Mouse (Mus musculus) cerebellum, postnatal 4 days (tissue): ENCODE data around the gene Tmem59l.

Experiments
- DNase-seq, 2 experiments: peaks; one replicate each; pipeline ENCODE4 v3.0.0; 2022; ENCODE audit warnings: low spot score in 2 of 2, mixed read lengths in 1 of 2

The Tmem59l gene

DNA sequence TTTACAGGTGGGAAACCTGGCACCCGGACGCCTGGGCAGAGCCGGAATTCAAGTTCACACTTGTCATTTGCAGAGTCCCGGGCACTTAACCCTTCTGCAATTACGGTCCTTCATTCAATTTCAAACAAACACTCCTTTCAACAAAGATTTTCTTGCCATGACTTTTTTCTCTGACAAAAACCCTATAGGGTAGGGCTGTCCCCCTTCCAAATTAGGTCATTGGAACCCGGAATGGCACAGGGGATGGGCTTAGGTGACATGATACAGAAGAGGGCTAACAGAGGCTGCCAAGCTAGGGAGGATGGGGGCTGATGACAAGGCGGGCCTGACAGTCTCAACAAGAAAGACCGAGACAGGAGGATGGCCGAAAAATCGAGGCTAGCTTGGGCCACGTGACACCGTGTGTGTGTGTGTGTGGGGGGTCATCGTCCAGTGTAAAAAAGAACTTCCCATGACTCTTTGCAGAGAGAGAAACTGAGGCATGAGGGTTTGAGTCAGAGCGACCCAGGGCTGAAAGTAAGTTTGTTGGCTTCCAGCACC is 1.8 kb upstream of the Tmem59l start:
- no peak for DNase-seq

GRCm38 (mm10) chr8:70487993-70488796 is 1.0 kb upstream of the Tmem59l start:
- DNase-seq: no peak

DNA sequence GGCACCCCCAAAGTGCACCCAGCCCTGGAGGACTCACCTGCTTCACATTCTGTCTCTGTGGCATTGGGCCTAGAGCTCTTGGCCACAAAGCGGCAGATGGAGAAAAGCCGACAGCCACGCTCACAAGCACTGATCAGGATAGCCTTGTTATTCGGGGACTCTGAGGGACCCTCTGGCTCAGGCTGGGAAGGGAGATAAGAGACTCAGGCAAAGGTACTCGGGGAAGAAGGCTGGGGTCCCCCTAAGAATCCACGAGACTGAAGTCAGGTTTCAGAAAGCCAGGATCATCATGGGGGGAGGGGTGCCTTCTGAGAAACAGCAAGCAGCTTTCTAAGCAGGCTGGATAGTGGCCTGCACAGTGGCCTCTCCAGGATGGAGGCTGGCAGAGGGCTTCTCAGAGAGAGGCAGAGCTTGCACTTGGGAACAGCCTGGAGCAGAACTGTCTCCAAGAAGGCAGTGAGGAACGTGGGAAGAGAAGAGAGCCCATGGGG is 922 bp downstream of the Tmem59l start:
- DNase-seq: no peak

DNA sequence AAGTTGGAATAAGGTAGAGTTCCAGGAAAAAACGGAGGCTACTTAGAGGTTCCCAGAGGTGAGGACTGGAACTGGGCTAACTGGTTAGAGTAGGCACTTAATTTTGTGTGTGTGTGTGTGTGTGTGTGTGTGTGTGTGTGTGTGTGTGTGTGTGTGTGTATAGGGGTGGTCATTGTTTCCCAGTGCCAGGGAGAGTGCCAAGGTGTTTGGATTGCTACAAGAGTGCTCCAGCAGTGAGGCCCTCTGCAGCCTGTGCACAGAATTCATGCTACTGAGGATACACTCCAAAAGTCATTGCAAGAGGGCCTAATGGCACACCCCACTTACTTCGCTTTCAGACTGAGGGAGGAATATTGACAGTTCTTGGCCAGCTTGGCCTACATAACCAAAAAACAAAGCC is 4.2 kb downstream of the Tmem59l start:
- no peak for DNase-seq

- DNase-seq: no peak
Observed at GRCm38 (mm10) chr8:70481908-70482307, 5.2 kb downstream of the Tmem59l start.

GRCm38 (mm10) chr8:70477269-70477982 is 9.7 kb downstream of the Tmem59l start:
- DNase-seq: no peak

DNA sequence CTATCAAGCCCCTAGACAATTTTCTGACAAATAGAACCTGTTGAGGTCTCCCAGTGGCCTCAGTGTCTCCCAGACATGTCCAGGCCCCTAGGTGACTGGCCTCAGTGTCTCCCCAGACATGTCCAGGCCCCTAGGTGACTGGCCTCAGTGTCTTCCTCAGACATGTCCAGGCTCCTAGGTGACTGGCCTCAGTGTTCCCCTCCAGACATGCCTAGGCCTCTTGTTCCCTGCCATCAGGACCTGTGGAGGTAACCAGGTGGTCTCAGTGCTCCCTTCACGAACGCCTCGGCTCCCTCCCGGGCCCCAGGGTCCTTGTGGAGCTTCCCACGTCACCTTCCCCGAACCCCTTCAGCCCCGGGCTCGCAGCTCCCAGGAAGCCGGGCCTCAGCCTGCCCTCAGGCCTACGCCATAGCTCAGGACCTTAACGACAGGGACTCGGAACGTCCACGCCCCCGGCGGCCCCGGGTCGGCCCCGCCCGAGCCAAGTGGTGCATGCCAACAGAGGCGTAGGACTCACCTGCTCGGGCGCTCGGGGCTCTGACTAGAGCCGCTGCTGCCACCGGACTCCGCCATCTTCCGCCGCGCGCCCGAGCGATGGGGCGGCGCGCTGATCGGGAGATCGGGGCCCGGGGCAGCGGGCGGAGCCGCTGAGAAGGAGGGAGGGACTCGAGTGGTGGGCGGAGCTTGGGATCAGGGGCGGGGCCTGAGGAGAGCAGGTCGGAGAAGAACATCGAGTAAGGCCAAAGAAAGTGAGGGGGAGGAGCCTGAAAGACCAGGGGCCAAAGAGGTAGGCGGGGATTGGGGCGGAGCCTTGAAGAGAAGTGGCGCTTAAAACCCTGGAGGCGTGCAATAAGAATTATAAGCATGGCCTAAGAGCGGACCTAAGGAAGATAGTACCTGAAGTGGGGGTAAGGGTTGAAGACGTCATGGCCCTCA is 10.6 kb downstream of the Tmem59l start, which contains the start of gene Klhl26:
Gene Klhl26, minus strand, starts transcription at position 636 of the 936 bp plus-strand sequence.
- DNase-seq: peak; percentile 84 to 89

DNA sequence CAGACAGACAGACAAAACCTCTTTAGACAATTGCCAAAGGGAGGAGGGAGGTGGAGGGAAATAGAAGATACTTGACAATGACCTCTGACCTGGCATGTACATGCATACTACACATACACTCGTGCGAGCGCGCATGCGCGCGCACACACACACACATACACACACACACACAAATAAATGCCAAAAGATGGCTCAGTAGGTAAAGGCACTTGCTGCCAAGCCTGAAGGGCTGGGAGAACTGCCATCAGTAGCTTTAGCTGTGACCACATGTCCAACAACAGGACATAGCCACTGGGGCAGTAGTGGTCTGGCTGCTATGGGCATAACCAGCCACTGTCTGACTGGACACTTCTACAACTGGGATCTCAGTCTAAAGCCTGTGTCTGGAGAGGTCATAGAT is 15.3 kb downstream of the Tmem59l start:
- DNase-seq: no peak

GRCm38 (mm10) chr8:70469938-70470337 is 17.2 kb downstream of the Tmem59l start:
- no peak for DNase-seq

- no peak for DNase-seq
Observed at GRCm38 (mm10) chr8:70469295-70469916, 17.8 kb downstream of the Tmem59l start.

DNA sequence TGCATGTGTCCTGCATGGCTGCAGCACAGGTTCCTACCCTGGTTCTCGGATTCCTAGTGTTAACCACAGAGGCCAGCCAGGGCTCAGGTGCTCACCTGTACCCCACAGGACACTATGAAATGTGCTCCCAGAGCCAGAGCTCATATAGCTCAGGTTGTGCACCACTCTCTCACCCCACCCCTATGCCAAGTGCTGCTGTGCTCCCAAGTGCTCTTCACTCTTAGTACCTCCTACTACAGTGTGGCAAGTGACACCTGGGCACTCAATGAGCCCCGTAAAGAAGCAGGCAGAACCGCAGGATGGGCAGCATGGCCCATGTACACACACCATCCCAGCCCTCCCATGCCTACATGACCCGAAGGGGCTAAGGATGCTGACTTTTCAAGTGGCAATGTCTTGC is 18.4 kb downstream of the Tmem59l start:
- DNase-seq: no peak

- DNase-seq: no peak
Observed at GRCm38 (mm10) chr8:70467907-70468306, 19.3 kb downstream of the Tmem59l start.

DNA sequence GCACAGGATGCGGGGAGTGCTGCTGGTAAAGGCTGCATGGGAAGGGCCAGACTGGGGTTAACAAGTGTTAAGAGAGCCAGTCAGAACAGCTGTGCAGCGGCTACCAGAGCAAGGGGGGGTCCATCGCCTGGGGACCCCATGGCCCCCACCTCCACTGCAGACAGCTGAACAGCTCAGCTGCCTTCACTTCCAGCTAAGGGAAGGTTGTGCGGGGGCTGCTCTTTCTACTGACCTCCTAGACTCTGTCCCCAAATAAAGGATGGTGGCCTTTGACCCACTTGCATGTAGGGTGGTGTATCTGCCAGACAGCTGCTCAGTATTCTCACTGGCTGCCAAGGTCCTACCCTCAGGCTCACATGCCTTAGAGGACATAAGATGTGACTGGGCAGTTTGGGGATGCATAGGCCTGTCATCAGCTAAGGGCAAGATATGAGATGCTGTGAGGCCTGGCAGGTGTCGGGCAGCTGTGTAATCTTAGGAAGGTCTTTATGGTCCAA is 19.9 kb downstream of the Tmem59l start:
- DNase-seq: no peak

DNA sequence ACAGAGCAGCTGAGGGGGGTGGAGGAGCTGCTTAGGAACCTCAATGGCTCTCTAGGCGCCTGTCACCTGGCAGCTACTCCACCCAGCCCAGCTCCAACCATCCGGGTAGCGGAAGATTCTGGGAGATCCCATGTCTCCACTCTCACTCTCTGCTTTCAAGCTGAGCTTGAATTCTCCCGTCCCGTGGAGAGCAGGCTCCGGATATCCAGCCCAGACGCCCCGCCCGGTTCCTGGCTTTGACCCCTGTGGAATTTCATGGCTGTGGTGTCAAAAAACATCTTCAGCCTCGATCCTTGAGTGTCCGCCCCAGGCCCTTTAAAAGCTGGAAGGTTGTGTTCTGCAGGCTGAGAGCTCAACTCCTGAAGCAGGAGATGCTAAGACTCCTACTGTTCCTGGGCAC is 20.4 kb downstream of the Tmem59l start:
- DNase-seq: no peak

- no peak for DNase-seq
Observed at GRCm38 (mm10) chr8:70466305-70466704, 20.9 kb downstream of the Tmem59l start.

DNA sequence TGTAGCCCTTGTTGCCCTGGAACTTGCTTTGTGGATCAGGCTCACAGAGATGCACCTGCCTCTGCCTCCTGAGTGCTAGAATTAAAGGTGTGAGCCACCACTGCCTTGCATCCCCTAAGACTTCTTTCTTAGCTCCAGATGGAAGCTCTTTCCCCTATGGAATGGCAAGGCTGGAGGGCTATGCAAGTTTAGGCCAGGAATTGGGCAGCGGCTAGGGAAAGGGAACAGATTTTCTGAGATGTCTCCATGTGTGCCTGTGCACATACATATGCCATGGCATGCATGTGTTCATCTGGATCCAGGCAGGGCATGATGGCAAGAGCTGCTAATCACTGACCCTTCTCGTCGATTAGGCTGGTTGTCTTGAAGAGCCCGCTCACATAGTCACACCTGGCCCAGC is 21.5 kb downstream of the Tmem59l start:
- DNase-seq: no peak

DNA sequence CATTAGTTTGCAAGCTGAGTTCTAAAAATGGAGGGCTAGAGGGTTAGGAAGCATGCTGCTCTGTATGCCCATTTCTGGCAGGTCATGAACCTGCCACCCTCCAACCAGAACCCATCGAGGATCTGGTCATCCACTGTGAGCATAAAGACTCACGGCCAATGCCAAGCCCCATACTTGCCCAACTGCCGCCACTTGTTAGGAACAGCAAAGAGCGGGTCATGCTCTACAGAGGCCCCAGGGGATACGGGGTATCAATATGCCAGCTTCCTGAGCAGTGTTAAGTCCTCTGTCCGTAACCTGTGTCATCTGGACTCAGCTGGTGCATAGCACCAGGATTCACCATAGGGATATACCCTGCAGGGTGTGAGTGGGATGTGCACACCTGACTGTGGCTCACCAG is 23.0 kb downstream of the Tmem59l start:
- DNase-seq: no peak

DNA sequence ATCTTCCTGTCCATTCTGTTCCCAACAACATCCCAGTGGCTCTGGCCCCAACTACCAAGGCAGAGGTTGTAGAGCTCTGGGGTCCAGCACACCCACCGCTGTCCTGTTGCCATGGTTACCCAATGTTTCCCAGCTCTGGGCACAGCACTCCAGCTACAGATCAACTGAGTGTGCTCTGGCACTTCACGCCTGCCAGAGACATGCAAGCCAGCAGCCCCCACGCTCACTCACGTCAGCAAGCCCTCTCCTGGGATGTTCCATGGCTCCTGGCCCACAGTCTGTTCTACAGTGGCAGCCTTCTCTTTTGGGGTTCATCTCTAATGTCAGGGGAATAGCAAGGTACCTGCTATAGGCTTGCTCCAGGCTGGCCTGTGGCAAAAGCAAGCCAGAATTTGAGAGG is 23.9 kb downstream of the Tmem59l start:
- DNase-seq: no peak

DNA sequence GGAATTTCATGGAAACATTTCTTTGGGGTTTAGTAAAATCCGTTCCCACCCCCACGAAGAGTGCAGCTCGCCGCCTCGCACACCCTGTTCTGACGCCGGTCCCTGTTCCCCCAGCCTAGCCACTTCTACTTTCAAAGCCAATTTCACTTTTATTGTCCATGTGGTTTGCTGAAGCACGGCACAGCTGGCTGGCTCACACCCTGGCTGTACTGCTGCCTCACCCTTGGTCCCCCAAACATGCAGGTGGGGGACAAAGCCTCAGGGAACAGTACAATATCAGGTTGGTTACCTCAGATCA is 24.7 kb downstream of the Tmem59l start:
- no peak for DNase-seq

- no peak for DNase-seq
Observed at GRCm38 (mm10) chr8:70461765-70462515, 25.2 kb downstream of the Tmem59l start.
